ENCODE assay signal across 25 mouse cellular contexts in the genomic region with DNA sequence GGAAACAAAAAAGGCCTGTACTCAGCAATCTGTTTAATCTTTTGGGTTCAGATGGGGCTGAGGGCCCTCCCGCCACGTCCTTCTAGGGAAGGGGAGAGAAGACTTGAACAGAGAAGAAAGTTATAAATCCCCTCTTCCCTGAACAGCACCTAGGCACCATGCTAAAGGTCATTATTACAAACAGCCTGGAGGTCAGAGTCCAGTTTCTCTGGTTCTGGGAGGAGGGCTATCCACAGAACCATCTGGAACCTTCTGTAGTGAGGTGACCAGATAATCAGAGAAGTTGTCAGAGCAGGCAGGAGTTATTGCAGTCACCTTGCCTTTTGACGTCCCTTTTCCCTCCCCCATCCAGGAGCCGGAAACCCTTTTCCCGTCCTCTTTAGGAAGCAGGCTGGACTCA. TPM values are rescaled to one million over a fixed set of nuclear protein-coding genes. Genes with fewer than 3 reads are reported as not detected.
"Had no signal": no experiment of that assay in that cellular context is flagged by ENCODE, and none has a peak within 500 bp of the region (broad histone marks: within the 10 kb centered on the region; RNA-seq: fewer than 3 reads in every experiment).

No protein-coding gene starts in this region.

- ATAC-seq: forebrain, postnatal 0 days; hindbrain, postnatal 0 days had no signal

- H3K27me3 ChIP-seq: heart, embryonic 13.5 days; heart, embryonic 15.5 days; hindbrain, embryonic 13.5 days; hindbrain, embryonic 15.5 days; liver, embryonic 13.5 days; liver, embryonic 15.5 days had no signal

- H3K4me1 ChIP-seq: limb, embryonic 15.5 days; liver, embryonic 15.5 days had no signal

- H3K4me2 ChIP-seq: heart, embryonic 11.5 days; heart, embryonic 13.5 days; heart, embryonic 15.5 days; hindbrain, embryonic 13.5 days; hindbrain, embryonic 15.5 days; limb, embryonic 13.5 days; limb, embryonic 15.5 days; liver, embryonic 13.5 days; liver, embryonic 15.5 days had no signal

- H3K36me3 ChIP-seq: heart, embryonic 13.5 days; heart, embryonic 15.5 days; hindbrain, embryonic 13.5 days; hindbrain, embryonic 15.5 days; limb, embryonic 13.5 days; limb, embryonic 15.5 days; liver, embryonic 13.5 days; liver, embryonic 15.5 days had no signal

- DNase-seq: forebrain, postnatal 0 days; gastrocnemius, postnatal 14 days; gastrocnemius, postnatal 36 days; heart, adult 11 months; heart, adult 2 months; heart, postnatal 14 days; heart, postnatal 36 days; kidney, adult 11 months; kidney, postnatal 14 days; kidney, postnatal 36 days; layer of hippocampus, adult 9-11 months; layer of hippocampus, postnatal 36 days; left cerebral cortex, postnatal 4 days; liver, embryonic 13.5 days had no signal

- H3K27ac ChIP-seq: heart, adult 2 months; heart, embryonic 13.5 days; heart, embryonic 15.5 days; hindbrain, embryonic 13.5 days; hindbrain, embryonic 15.5 days; hindbrain, postnatal 0 days; kidney, postnatal 0 days; limb, embryonic 13.5 days; limb, embryonic 15.5 days; liver, embryonic 13.5 days; liver, embryonic 15.5 days had no signal

- H3K9ac ChIP-seq: forebrain, postnatal 0 days; heart, embryonic 13.5 days; heart, embryonic 15.5 days; hindbrain, embryonic 13.5 days; hindbrain, embryonic 15.5 days; limb, embryonic 13.5 days; limb, embryonic 15.5 days; liver, embryonic 13.5 days; liver, embryonic 15.5 days had no signal

- H3K9me3 ChIP-seq: heart, embryonic 13.5 days; heart, embryonic 15.5 days; hindbrain, embryonic 13.5 days; hindbrain, embryonic 15.5 days; limb, embryonic 13.5 days; limb, embryonic 15.5 days; liver, embryonic 13.5 days; liver, embryonic 15.5 days had no signal

- H3K4me3 ChIP-seq: heart, adult 2 months; heart, embryonic 13.5 days; heart, embryonic 15.5 days; hindbrain, embryonic 13.5 days; hindbrain, embryonic 15.5 days; limb, embryonic 13.5 days; limb, embryonic 15.5 days; liver, embryonic 13.5 days; liver, embryonic 15.5 days had no signal

RNA-seq across cellular contexts. Expression of a gene that starts 2.3 kb away (rescaled TPM):
- polyA plus RNA-seq: limb, embryonic 11.5 days had no signal
